Mouse (Mus musculus): ENCODE measurements at regions not wholly inside any gene's neighbourhood (a gene's known extent, or its start where the extent isn't known, plus 50 kb on each side); places are given as distances from the start of the nearest gene placed in this dataset.

GRCm38 (mm10) chr2:33976183-33976582, 88.4 kb upstream of the Mvb12b start:
- DNase-seq (no peak), ATAC-seq (no peak)
- TF ChIP-seq EP300 (IDR thresholded peaks at IDR 0.05; ENCODE audit: low read depth) (no peak), CTCF (IDR thresholded peaks at IDR 0.05; ENCODE audit: low read depth) (no peak)
- Histone ChIP-seq H3K36me3 (replicated peaks; ENCODE audit: insufficient read depth, low read length) (no peaks in the 10 kb centered on the region), H3K4me2 (ENCODE audit: low read depth, low read length) (no peak overlapping the region), H3K27ac (ENCODE audit: low read depth) (no peak overlapping the region), H3K9ac (replicated peaks) (no peak overlapping the region), H3K27me3 (ENCODE audit: insufficient read depth, low read length) (no peaks in the 10 kb centered on the region), H3K4me1 (ENCODE audit: insufficient read depth) (no peaks in the 10 kb centered on the region), H3K4me3 (ENCODE audit: low read depth, low read length) (no peak overlapping the region), H3K9me3 (ENCODE audit: low read length) (no peaks in the 10 kb centered on the region)
- 83% methylated on average over 9 of the region's 9 CpGs for WGBS (ENCODE audit: insufficient replicate concordance)

GRCm38 (mm10) chr2:33975423-33976127, 87.8 kb upstream of the Mvb12b start:
- Histone ChIP-seq H3K4me1 (ENCODE audit: insufficient read depth) (no peaks in the 10 kb centered on the region), H3K4me3 (ENCODE audit: low read depth, low read length) (no peak overlapping the region), H3K36me3 (replicated peaks; ENCODE audit: insufficient read depth, low read length) (no peaks in the 10 kb centered on the region), H3K9ac (replicated peaks) (no peak overlapping the region), H3K9me3 (ENCODE audit: low read length) (no peaks in the 10 kb centered on the region), H3K27ac (ENCODE audit: low read depth) (no peak overlapping the region), H3K27me3 (ENCODE audit: insufficient read depth, low read length) (no peaks in the 10 kb centered on the region), H3K4me2 (ENCODE audit: low read depth, low read length) (no peak overlapping the region)
- ATAC-seq (no peak), DNase-seq (peak; percentile 18)
- WGBS (ENCODE audit: insufficient replicate concordance), result 77% methylated on average over 14 of the region's 14 CpGs
- no peak for TF ChIP-seq CTCF (IDR thresholded peaks at IDR 0.05; ENCODE audit: low read depth)
- TF ChIP-seq EP300 (IDR thresholded peaks at IDR 0.05; ENCODE audit: low read depth), result no peak

GRCm38 (mm10) chr2:33974737-33975422, 87.1 kb upstream of the Mvb12b start:
- Histone ChIP-seq H3K4me3 (ENCODE audit: low read depth, low read length) (no peak overlapping the region), H3K4me1 (ENCODE audit: insufficient read depth) (no peaks in the 10 kb centered on the region), H3K4me2 (ENCODE audit: low read depth, low read length) (no peak overlapping the region), H3K27me3 (ENCODE audit: insufficient read depth, low read length) (no peaks in the 10 kb centered on the region), H3K36me3 (replicated peaks; ENCODE audit: insufficient read depth, low read length) (no peaks in the 10 kb centered on the region), H3K9me3 (ENCODE audit: low read length) (no peaks in the 10 kb centered on the region), H3K9ac (replicated peaks) (no peak overlapping the region), H3K27ac (ENCODE audit: low read depth) (no peak overlapping the region)
- no peak for ATAC-seq
- TF ChIP-seq EP300 (IDR thresholded peaks at IDR 0.05; ENCODE audit: low read depth), result no peak
- no peak for TF ChIP-seq CTCF (IDR thresholded peaks at IDR 0.05; ENCODE audit: low read depth)
- WGBS (ENCODE audit: insufficient replicate concordance), result 74% methylated on average over 15 of the region's 15 CpGs
- peak; percentile 10 for DNase-seq

- Histone ChIP-seq H3K27ac (ENCODE audit: low read depth) (no peak overlapping the region), H3K36me3 (replicated peaks; ENCODE audit: insufficient read depth, low read length) (no peaks in the 10 kb centered on the region), H3K9ac (replicated peaks) (no peak overlapping the region), H3K4me3 (ENCODE audit: low read depth, low read length) (no peak overlapping the region), H3K4me1 (ENCODE audit: insufficient read depth) (no peaks in the 10 kb centered on the region), H3K27me3 (ENCODE audit: insufficient read depth, low read length) (no peaks in the 10 kb centered on the region), H3K4me2 (ENCODE audit: low read depth, low read length) (no peak overlapping the region), H3K9me3 (ENCODE audit: low read length) (no peaks in the 10 kb centered on the region)
- TF ChIP-seq CTCF (IDR thresholded peaks at IDR 0.05; ENCODE audit: low read depth) (no peak), EP300 (IDR thresholded peaks at IDR 0.05; ENCODE audit: low read depth) (no peak)
- DNase-seq, result peak; percentile 10
- 79% methylated on average over 3 of the region's 3 CpGs for WGBS (ENCODE audit: insufficient replicate concordance)
- ATAC-seq, result no peak
These were observed 86.3 kb upstream of the Mvb12b start for GRCm38 (mm10) chr2:33974031-33974430.

GRCm38 (mm10) chr2:33973213-33973834, 85.6 kb upstream of the Mvb12b start:
- 68% methylated on average over 4 of the region's 4 CpGs for WGBS (ENCODE audit: insufficient replicate concordance)
- no peaks in the 10 kb centered on the region for H3K4me1 ChIP-seq (ENCODE audit: insufficient read depth)
- TF ChIP-seq EP300 (IDR thresholded peaks at IDR 0.05; ENCODE audit: low read depth) (no peak), CTCF (IDR thresholded peaks at IDR 0.05; ENCODE audit: low read depth) (peak; percentile 99)

GRCm38 (mm10) chr2:33966984-33967421, 79.3 kb upstream of the Mvb12b start:
- H3K4me3 ChIP-seq (ENCODE audit: low read depth, low read length), result no peak overlapping the region
- 44% methylated on average over 7 of the region's 7 CpGs for WGBS (ENCODE audit: insufficient replicate concordance)
- TF ChIP-seq EP300 (IDR thresholded peaks at IDR 0.05; ENCODE audit: low read depth), result no peak
- no peak for TF ChIP-seq CTCF (IDR thresholded peaks at IDR 0.05; ENCODE audit: low read depth)
- H3K9me3 ChIP-seq (ENCODE audit: low read length), result no peaks in the 10 kb centered on the region
- no peak overlapping the region for H3K27ac ChIP-seq (ENCODE audit: low read depth)
- H3K36me3 ChIP-seq (replicated peaks; ENCODE audit: insufficient read depth, low read length), result no peaks in the 10 kb centered on the region
- H3K9ac ChIP-seq (replicated peaks), result no peak overlapping the region
- H3K27me3 ChIP-seq (ENCODE audit: insufficient read depth, low read length), result 0 out of 2 replicates have a peak, but pooled peaks cover 5% of the 10 kb centered on the region
- H3K4me1 ChIP-seq (ENCODE audit: insufficient read depth), result no peaks in the 10 kb centered on the region
- DNase-seq (no peak), ATAC-seq (no peak)
- H3K4me2 ChIP-seq (ENCODE audit: low read depth, low read length), result no peak overlapping the region

More at GRCm38 (mm10) chr2:33973213-33973834, 85.6 kb upstream of the Mvb12b start:
- DNase-seq (peak; percentile 77), ATAC-seq (peak; percentile 36)
- H3K27me3 ChIP-seq (ENCODE audit: insufficient read depth, low read length), result no peaks in the 10 kb centered on the region
- no peaks in the 10 kb centered on the region for H3K36me3 ChIP-seq (replicated peaks; ENCODE audit: insufficient read depth, low read length)
- no peaks in the 10 kb centered on the region for H3K9me3 ChIP-seq (ENCODE audit: low read length)
- H3K9ac ChIP-seq (replicated peaks), result no peak overlapping the region
- H3K4me3 ChIP-seq (ENCODE audit: low read depth, low read length), result no peak overlapping the region
- H3K27ac ChIP-seq (ENCODE audit: low read depth), result no peak overlapping the region
- H3K4me2 ChIP-seq (ENCODE audit: low read depth, low read length), result no peak overlapping the region
